Mouse (Mus musculus): ENCODE measurements at regions not wholly inside any gene's neighbourhood (a gene's known extent, or its start where the extent isn't known, plus 50 kb on each side); places are given as distances from the start of the nearest gene placed in this dataset.

DNA sequence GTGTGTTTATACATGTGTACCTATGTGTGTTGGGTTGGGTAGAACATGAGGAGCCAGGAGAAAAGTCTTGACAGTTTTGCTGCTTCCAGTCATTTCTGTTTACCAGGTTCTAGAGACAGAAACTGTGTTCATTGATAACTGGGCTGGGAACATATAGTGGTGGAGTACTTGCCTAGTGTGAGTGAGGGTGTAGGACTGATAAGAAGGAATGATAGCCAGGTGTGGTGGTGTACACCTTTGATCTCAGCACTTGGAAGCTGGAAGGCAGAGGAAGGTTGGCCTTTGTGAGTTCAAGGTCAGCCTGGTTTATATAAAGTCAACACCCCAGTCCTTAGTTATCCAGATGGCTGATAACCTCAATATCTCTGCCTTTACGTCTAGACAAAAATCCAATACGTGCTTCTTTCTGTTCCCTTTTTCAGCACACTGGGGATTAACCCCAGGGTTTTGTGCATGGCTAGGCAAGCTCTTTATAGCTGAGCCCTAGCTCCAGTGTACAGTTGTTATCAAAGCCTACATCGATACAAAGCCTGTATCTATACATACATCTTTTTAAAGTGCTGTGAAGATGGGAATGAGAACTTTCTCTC, 75.8 kb upstream of the Ptch1 start:
- TF ChIP-seq POLR2A (IDR thresholded peaks at IDR 0.05; ENCODE audit: control insufficient read depth, extremely low read depth, insufficient read depth, low read length, poor library complexity) = no peak
- TF ChIP-seq CTCF (IDR thresholded peaks at IDR 0.05; ENCODE audit: borderline replicate concordance, control insufficient read depth, extremely low read depth, insufficient read depth, low read length, poor library complexity) = no peak
